Mouse (Mus musculus) bone marrow, adult 2 months (tissue): ENCODE data around the gene Rfc2.

Source experiments
- CTCF ChIP-seq: fragments of 200-500 bp; IDR thresholded peaks from 2 replicates; pipeline ENCODE4 v1.5.1; 2011; ENCODE audit warnings: low read length, control low read depth; ENCODE audit not compliant: control insufficient read depth, insufficient read depth
- POLR2A ChIP-seq: fragments of 200-500 bp; IDR thresholded peaks from 2 replicates; pipeline ENCODE4 v1.6.1; 2011; ENCODE audit warnings: low read depth, mild to moderate bottlenecking, control low read depth, low read length, borderline replicate concordance; ENCODE audit not compliant: control insufficient read depth

DNA sequence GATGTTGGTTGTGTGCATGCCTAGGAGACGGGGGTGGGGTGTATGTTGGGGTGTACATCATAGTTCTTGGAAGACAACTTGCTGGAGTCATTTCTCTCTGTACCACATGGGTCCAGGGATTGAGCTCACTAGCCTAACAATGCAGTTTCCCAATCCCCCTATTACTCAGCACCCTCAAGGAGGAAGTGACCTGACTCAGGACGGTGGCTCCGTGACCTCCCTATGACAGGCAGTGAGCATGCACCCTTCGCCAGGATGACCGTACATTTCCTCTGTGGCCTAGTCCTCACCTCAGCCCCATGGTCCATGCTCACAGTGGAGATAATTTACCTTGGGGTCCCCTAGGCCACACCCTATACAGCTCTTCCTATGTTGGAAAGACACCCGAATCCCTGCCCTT lies 48.7 kb upstream of the Rfc2 start:
- no peak for TF ChIP-seq CTCF
- TF ChIP-seq POLR2A = no peak
